Mouse (Mus musculus): Measurements from ENCODE around the gene Snap91.

GRCm38 (mm10) chr9:86797553-86797952, 82.9 kb downstream of the Snap91 start:
- TF ChIP-seq CTCF (IDR thresholded peaks at IDR 0.05; ENCODE audit: low read depth), result no peak
- no peak for TF ChIP-seq EP300 (IDR thresholded peaks at IDR 0.05; ENCODE audit: low read depth)

Data from liver, postnatal 0 days (tissue).